Mouse (Mus musculus): Measurements from ENCODE around the gene Abcg1.
A peak's percentile ranks its signal among the peaks of the same experiment; 100 is the strongest.

Gene Abcg1

DNA sequence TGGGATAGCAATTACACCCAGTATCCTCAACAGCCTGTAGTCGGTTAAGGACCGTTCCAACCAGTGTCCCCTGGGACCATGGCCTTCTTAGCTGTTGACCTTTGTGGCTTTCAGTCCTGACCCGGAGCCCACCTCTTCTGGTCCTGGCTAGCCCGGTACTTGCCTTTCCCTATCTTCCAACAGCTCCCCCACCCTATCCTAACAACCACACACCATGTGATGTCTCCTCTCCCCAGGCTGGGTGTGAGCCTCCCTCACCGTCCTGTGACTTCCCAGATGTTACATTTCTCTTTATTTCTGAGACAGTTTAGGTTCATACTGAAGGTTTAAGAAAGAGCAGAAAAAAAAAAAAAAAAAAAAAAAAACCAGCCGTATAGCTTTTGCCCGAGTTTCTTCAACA is 17.1 kb upstream of the Abcg1 start:
- no peak for DNase-seq (ENCODE audit: low spot score in 2 of 2)

- no peak for DNase-seq (ENCODE audit: low spot score in 2 of 2)
Observed at GRCm38 (mm10) chr17:31042751-31043150, 14.7 kb upstream of the Abcg1 start.

GRCm38 (mm10) chr17:31057891-31058744 is 643 bp downstream of the Abcg1 start:
- DNase-seq (ENCODE audit: low spot score in 2 of 2) = no peak

DNA sequence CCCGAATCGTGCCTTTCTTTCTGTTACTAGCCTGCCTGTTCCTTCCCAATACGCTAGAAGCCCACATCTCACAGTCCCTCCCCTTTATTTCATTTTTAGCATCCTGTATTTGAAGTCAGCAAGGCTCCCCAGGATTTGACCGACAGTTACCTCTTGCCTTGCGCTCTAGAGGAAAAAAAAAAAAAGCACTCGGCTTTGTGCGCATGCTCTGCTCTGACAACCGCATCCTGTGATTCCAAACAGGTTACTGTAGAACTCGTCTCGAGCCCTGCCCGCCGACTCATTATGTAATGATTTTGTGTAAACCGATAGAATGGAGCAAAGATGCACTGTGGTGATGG is 1.2 kb downstream of the Abcg1 start:
- DNase-seq (ENCODE audit: low spot score in 2 of 2) = peak; percentile 28 to 49

DNA sequence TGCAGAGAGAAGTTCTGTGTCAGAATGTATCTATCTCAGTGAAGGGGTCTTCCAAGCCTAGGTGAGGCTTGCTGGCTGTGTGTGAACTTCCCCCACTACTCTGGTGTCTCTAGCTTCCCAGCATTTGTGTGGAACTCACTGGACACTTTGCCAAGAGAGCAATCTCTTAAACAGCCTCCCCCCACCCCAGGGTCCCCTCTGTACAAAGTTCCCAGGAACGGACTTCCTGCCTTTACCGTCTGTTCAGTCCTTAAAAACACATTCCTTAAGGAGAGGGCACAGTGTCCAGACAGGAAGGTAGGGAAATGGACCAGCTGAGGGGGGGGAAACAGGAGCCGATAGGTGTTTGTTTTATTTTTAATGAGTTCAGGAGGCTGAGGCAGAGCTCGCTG is 2.7 kb downstream of the Abcg1 start:
- DNase-seq (ENCODE audit: low spot score in 2 of 2) = no peak

- no peak for DNase-seq (ENCODE audit: low spot score in 2 of 2)
Observed at GRCm38 (mm10) chr17:31060588-31061345, 3.3 kb downstream of the Abcg1 start.

- no peak for DNase-seq (ENCODE audit: low spot score in 2 of 2)
Observed at GRCm38 (mm10) chr17:31061346-31062095, 4.0 kb downstream of the Abcg1 start.

DNA sequence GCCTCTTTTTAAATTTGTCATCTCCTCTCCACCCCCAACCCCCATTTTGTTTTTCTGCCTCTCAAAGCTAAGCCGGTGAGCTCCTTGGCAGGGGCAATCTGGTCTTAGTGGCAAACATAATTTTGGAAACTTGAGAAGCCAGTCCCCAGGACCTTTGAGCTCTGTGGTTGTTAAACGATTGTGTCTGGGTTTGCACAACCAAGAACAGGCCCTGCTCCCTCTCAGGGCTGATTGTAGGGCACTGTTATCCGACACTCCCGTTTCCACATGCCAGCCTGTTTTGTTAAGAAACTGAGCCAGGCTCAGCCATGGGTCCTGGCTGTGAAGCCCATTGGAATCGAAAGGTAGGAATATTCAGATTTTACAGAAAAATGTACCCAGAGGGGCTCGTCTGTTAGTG is 8.6 kb downstream of the Abcg1 start:
- DNase-seq (ENCODE audit: low spot score in 2 of 2) = no peak

DNA sequence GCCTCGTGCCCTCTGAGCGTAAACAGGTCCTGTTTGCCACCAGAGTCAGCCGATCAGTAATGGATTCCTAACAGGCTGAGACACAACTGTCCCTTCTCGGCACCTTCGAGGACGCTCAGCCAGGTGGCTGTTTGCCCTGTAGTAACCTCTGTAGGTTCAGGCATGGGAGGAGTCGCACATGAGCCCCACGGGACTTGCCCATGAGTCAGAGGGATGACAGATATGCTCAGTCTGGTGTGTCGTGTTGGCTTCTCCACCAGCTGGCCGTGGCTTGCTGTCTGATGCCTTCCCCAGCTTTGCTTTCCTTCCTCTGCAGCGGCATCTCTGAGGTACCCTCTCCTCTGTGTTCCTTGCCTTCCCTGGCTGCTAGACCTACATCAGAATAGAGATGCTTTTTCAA is 9.6 kb downstream of the Abcg1 start:
- peak; percentile 26 to 55 for DNase-seq (ENCODE audit: low spot score in 2 of 2)

DNA sequence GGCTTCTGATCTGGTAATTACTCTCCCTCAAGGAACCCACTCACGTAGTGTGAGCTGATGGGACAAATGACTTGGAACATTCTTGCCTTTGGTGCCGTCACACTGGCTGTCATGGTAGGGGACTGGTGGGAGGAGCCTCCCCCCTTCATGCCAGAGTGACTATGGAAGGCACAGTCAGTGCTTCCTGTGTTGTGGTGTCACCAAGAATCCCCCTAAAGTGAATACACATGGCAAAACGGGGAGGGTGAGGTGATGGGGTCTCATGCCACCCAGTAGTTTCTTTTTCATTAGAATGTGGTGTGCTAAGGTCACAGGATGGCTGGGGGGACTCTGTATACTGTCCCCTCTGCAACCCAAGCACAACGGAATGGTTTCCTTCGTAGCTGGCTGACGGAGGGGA is 11.6 kb downstream of the Abcg1 start:
- DNase-seq (ENCODE audit: low spot score in 2 of 2) = no peak

- DNase-seq (ENCODE audit: low spot score in 2 of 2) = no peak
Observed at GRCm38 (mm10) chr17:31069845-31070244, 12.4 kb downstream of the Abcg1 start.

- no peak for DNase-seq (ENCODE audit: low spot score in 2 of 2)
Observed at GRCm38 (mm10) chr17:31070403-31071185, 13.1 kb downstream of the Abcg1 start.

GRCm38 (mm10) chr17:31071421-31072301 is 14.2 kb downstream of the Abcg1 start:
- no peak for DNase-seq (ENCODE audit: low spot score in 2 of 2)

DNA sequence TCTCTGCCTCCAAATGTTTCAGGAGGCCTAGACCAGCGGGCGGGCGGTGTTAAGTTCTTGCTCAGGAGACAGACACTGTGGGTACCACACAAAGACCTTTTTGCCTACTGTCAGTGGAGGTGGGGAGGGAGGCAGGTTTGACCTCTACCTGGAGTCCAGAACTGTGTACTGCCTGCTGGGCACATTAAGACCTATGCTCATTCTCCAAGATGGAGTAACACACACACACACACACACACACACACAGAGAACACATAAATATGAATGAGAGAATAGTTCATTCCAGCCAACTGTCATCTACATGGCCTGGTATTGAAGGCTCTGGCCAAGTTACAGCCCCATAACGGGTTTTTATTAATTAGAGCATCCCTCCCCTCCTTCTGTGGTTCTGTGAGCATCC is 15.4 kb downstream of the Abcg1 start:
- no peak for DNase-seq (ENCODE audit: low spot score in 2 of 2)

GRCm38 (mm10) chr17:31073273-31074052 is 16.0 kb downstream of the Abcg1 start:
- peak; percentile 71 for DNase-seq (ENCODE audit: low spot score in 2 of 2)

DNA sequence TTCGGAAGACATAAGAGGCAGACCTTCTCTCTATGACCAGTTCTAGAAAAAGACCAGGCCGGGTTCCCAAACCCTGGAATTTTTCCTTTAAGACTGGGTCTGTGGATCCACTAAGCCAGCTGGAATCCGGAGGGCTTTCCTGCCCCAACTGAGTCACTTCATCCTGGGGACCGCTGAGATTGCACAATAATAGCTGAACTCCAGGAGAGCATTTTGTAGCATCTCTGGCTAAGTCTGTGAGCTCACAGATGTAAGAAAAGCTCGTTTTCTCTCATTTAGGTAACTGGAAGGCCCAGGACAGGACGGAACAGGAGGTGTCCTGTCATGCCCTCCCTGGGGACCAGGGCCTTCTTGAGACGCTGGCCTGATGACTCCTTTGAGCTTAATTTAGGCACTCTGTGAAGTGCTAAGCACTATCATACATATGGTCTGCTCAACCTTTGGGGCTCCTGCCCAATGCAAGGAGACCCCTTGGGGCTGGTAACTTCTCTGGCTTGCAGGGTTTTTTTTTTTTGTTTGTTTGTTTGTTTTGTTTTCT is 16.6 kb downstream of the Abcg1 start:
- peak in 1 of 2 experiments; percentile 45 for DNase-seq (ENCODE audit: low spot score in 2 of 2)

DNA sequence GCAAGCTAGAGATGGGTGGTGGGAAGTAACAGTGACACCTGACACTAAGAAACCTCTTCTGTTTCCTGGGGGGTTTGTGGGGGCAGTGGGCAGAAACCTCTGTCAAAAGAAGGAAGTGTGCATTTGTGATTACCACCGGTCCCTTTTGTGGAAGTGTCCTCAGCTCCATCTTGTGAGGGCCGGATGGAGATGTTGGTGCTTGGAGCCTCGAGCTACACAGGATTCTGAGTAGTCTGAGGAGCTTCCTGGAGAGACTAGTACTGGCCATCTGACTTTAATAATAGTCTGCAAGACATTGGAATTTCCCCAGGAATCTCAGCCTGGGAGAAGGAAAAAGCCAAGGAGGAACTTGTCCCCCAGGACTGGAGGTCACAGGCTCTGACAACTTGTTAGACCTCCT is 17.2 kb downstream of the Abcg1 start:
- DNase-seq (ENCODE audit: low spot score in 2 of 2) = no peak

- DNase-seq (ENCODE audit: low spot score in 2 of 2) = no peak
Observed at GRCm38 (mm10) chr17:31075471-31075870, 18.0 kb downstream of the Abcg1 start.

DNA sequence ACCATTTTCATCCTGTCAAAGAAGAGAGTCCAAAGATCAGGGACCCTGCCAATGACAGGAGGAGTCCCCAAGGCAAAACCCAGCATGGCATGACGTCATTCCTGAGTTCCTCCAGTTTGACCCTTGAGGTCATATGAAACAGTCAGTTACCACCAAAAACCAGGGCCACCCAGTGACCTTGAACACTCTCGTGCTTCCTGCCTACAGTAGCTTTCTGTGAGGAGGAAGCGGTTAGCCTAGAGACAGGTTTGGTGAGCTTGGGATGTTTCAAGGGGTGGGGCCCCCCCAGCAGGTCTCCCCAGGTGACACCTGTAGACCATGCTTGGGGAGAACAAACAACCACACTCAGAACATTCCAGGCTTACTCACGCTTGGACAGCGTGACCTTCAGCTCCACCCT is 20.1 kb downstream of the Abcg1 start:
- DNase-seq (ENCODE audit: low spot score in 2 of 2) = no peak

DNA sequence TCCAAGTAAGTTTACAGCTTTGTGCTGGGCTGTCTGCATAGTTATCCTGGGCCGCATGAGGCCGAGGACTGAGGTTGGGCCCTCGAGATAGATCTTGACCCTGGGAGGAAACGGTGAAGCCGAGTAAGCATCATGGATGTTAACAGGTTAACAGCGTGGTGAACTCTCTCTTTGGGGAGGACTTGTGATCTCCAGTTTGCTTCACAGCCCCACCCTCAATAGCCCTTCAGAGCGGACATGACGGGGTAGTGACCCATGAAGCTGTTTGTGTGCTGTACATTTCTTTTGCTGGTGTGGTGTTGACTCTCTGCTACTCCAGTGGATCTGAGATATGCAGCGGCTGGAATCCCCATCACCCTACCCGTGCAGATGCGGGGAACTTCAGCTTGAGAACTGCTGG is 21.1 kb downstream of the Abcg1 start:
- DNase-seq (ENCODE audit: low spot score in 2 of 2) = no peak

Data from urinary bladder, adult 18-20 months (tissue).